ENCODE assay signal across 8 mouse cellular contexts in the genomic region with DNA sequence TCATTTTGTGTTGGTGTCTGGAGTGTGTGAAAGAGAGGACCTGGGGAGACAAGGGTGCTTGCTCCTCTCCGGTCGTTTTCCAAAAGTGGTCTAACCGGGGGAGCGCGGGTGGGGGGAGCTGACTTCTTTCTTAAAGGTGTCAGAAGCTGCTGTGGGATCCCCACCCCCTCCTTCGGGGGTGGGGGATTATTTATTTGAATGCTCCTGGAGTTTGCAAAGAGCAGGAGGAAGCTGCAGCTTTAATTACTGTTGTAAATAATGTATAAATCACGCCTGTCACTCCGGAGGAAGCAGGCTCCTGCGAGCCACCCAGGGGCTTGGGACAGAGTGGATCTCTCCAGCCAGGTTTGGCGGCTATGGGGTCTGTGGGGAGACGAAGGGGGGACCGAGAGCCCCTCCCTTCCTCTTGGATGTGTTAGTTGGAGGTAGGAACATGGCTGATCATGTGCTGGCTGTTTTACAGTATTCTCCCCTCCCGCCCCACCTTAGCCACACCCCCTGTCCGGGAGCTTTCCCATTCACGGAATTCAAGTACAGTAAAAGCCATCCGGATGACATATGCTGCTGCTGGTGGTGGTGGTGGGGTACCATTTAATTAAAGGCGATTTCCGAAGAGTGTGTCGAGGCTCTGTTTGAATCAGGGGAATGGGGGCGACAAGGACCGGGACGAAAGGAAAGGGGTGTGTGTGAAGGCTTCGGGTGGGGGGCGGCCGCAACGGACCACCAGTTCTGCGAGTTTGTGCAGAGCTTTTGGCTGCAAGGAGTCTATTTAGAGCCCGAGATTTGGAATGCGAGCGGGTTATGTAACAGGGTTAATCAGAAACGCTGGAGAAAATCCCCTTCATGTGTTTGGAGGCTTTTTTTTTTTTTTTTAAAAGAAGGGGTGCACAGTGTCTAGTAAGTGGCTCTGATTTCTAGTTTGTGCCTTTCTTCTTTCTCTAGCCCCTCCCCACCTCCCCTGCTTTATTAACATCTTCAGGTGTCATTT. TPM values are rescaled to one million over a fixed set of nuclear protein-coding genes. Genes with fewer than 3 reads are reported as not detected.
DNase-seq lines count a peak whose midpoint lies in the region; ATAC-seq lines count a peak whose summit lies in the region.

No protein-coding gene starts in this region.

- 1% methylated on average over 31 of the region's 31 CpGs for WGBS in forebrain, embryonic 15.5 days
- WGBS in lung, embryonic 15.5 days, result under 1% methylated on average over 31 of the region's 31 CpGs

- peaks cover 23% of the 10 kb centered on the region for H3K4me1 ChIP-seq in forebrain, embryonic 15.5 days
- peaks cover 16% of the 10 kb centered on the region for H3K4me1 ChIP-seq in lung, embryonic 15.5 days

- peak overlapping the region; percentile 83 for H3K9ac ChIP-seq in forebrain, embryonic 15.5 days (replicated peaks)
- peak overlapping the region; percentile 76 for H3K9ac ChIP-seq in lung, embryonic 15.5 days

- H3K27ac ChIP-seq in forebrain, embryonic 15.5 days (replicated peaks), result no peak overlapping the region
- peak overlapping the region; percentile 97 for H3K27ac ChIP-seq in lung, embryonic 15.5 days

- intact Hi-C loops in heart, postnatal 36 days (cut with DNase I), result loop anchor here (5.0 to 10.0 kb wide), 3 partner anchors 37 to 641 kb away; no protein-coding TSS in a partner anchor

- H3K4me3 ChIP-seq in forebrain, embryonic 15.5 days, result peak overlapping the region; percentile 93
- peak overlapping the region; percentile 92 for H3K4me3 ChIP-seq in lung, embryonic 15.5 days

- no peaks in the 10 kb centered on the region for H3K36me3 ChIP-seq in forebrain, embryonic 15.5 days
- H3K36me3 ChIP-seq in lung, embryonic 15.5 days, result no peaks in the 10 kb centered on the region

- H3K4me2 ChIP-seq in forebrain, embryonic 15.5 days (replicated peaks), result peak overlapping the region; percentile 80
- peak overlapping the region; percentile 93 for H3K4me2 ChIP-seq in lung, embryonic 15.5 days

- peak; percentile 36 for ATAC-seq in forebrain, embryonic 15.5 days (replicated peaks)
- peak; percentile 56 for ATAC-seq in lung, embryonic 15.5 days (ENCODE audit: borderline replicate concordance, extremely low read depth, low FRiP score, low TSS enrichment)

- H3K9me3 ChIP-seq in forebrain, embryonic 15.5 days, result no peaks in the 10 kb centered on the region
- H3K9me3 ChIP-seq in lung, embryonic 15.5 days, result no peaks in the 10 kb centered on the region

- H3K27me3 ChIP-seq in forebrain, embryonic 15.5 days, result no peaks in the 10 kb centered on the region
- no peaks in the 10 kb centered on the region; the same call in 1 of the 2 replicates for H3K27me3 ChIP-seq in lung, embryonic 15.5 days

- DNase-seq in urinary bladder, adult 18-20 months (ENCODE audit: low spot score in 2 of 2), result peak; percentile 13 to 46
- DNase-seq in urinary bladder, postnatal 10 days (ENCODE audit: low spot score), result no peak
- DNase-seq in heart, postnatal 36 days, result peak; percentile 50
- DNase-seq in layer of hippocampus, adult 8-10 months (ENCODE audit: low spot score in 2 of 2), result peak; percentile 18 to 19
- peak; percentile 69 for DNase-seq in retina, postnatal 1 day
- no peak for DNase-seq in B cell, adult 2 months

RNA-seq across cellular contexts. Expression of gene Rora, which starts 1.7 kb away (rescaled TPM):
- polyA plus RNA-seq in forebrain, embryonic 15.5 days (2015; fragmentation: Nextera tagmentation; extraction: Ambion mirVana), result 11.8 and 12.0 TPM in 2 replicates
- 10 to 100 TPM; 30.3 to 33.6 TPM for total RNA-seq in heart, postnatal 36 days (2021)
- 10 to 100 TPM; 35.1 to 41.5 (median 36.6) TPM for total RNA-seq in layer of hippocampus, adult 8-10 months (2022)
- 6.8 and 6.9 TPM in 2 replicates for polyA plus RNA-seq in lung, embryonic 15.5 days (2015; fragmentation: Nextera tagmentation; extraction: Ambion mirVana)

Comparison
In these comparisons a context has a peak if more than half of its experiments do, and no peak if none do; other contexts are left out.
1. DNase-seq: peak in urinary bladder, adult 18-20 months (2 of 2), heart, postnatal 36 days (2 of 2), layer of hippocampus, adult 8-10 months (2 of 2) and retina, postnatal 1 day (single experiment); none in urinary bladder, postnatal 10 days (single experiment) and B cell, adult 2 months (0 of 2).